Mouse (Mus musculus): Measurements from ENCODE around the gene Galnt17.

Gene Galnt17

GRCm38 (mm10) chr5:131019346-131019965 lies 288.8 kb downstream of the Galnt17 start:
- DNase-seq (ENCODE audit: low spot score): no peak

- no peak for DNase-seq (ENCODE audit: low spot score)
Measured at GRCm38 (mm10) chr5:131016066-131016465, 292.2 kb downstream of the Galnt17 start.

GRCm38 (mm10) chr5:131015341-131015740 lies 293.0 kb downstream of the Galnt17 start:
- no peak for DNase-seq (ENCODE audit: low spot score)

GRCm38 (mm10) chr5:131013816-131014215 lies 294.5 kb downstream of the Galnt17 start:
- no peak for DNase-seq (ENCODE audit: low spot score)

GRCm38 (mm10) chr5:131013101-131013500 lies 295.2 kb downstream of the Galnt17 start:
- no peak for DNase-seq (ENCODE audit: low spot score)

- DNase-seq (ENCODE audit: low spot score): peak; percentile 29
Measured at GRCm38 (mm10) chr5:131009510-131009909, 298.8 kb downstream of the Galnt17 start.

GRCm38 (mm10) chr5:131008507-131008906 lies 299.8 kb downstream of the Galnt17 start:
- no peak for DNase-seq (ENCODE audit: low spot score)

GRCm38 (mm10) chr5:131007871-131008505 lies 300.3 kb downstream of the Galnt17 start:
- DNase-seq (ENCODE audit: low spot score): peak; percentile 58

GRCm38 (mm10) chr5:131007198-131007597 lies 301.1 kb downstream of the Galnt17 start:
- no peak for DNase-seq (ENCODE audit: low spot score)

- DNase-seq (ENCODE audit: low spot score): no peak
Measured at GRCm38 (mm10) chr5:131006524-131006923, 301.8 kb downstream of the Galnt17 start.

- no peak for DNase-seq (ENCODE audit: low spot score)
Measured at GRCm38 (mm10) chr5:131000572-131000971, 307.7 kb downstream of the Galnt17 start.

- no peak for DNase-seq (ENCODE audit: low spot score)
Measured at GRCm38 (mm10) chr5:130979321-130979720, 329.0 kb downstream of the Galnt17 start.

GRCm38 (mm10) chr5:130978871-130979270 lies 329.4 kb downstream of the Galnt17 start:
- no peak for DNase-seq (ENCODE audit: low spot score)

- DNase-seq (ENCODE audit: low spot score): no peak
Measured at GRCm38 (mm10) chr5:130977999-130978398, 330.3 kb downstream of the Galnt17 start.

- no peak for DNase-seq (ENCODE audit: low spot score)
Measured at GRCm38 (mm10) chr5:130952361-130952760, 355.9 kb downstream of the Galnt17 start.

GRCm38 (mm10) chr5:130950894-130951400 lies 357.4 kb downstream of the Galnt17 start:
- peak; percentile 34 for DNase-seq (ENCODE audit: low spot score)

- DNase-seq (ENCODE audit: low spot score): no peak
Measured at GRCm38 (mm10) chr5:130950421-130950820, 357.9 kb downstream of the Galnt17 start.

- no peak for DNase-seq (ENCODE audit: low spot score)
Measured at GRCm38 (mm10) chr5:130949710-130950109, 358.6 kb downstream of the Galnt17 start.

- DNase-seq (ENCODE audit: low spot score): no peak
Measured at GRCm38 (mm10) chr5:130938911-130939608, 369.2 kb downstream of the Galnt17 start.

- DNase-seq (ENCODE audit: low spot score): no peak
Measured at GRCm38 (mm10) chr5:130938274-130938741, 370.0 kb downstream of the Galnt17 start.

GRCm38 (mm10) chr5:130930999-130931398 lies 377.3 kb downstream of the Galnt17 start:
- no peak for DNase-seq (ENCODE audit: low spot score)

GRCm38 (mm10) chr5:130927794-130928149 lies 380.5 kb downstream of the Galnt17 start:
- no peak for DNase-seq (ENCODE audit: low spot score)

All from testis, postnatal 14 days (tissue).